24 mouse cellular contexts compared by ENCODE assay signal in the genomic region with DNA sequence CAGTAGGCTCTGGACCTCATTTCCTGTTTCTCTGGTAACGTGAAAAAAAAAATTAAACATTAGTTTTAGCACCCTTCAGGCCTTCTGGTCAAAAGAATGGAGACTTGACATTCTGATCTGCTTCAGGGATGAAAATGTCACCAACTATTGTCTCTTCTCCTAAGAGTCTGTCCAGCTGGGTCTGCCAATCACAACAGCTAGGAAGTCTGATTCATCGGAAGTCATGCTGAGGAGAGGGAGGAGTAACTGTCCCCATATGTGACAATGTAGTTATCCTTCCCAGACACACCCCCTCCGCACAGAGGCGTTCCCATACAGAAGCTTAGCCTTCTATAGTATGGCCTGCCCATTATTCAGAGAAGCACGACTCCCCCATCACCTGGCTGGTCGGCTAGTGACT. TPM values are rescaled to one million over a fixed set of nuclear protein-coding genes. Genes with fewer than 3 reads are reported as not detected.
DNase-seq lines count a peak whose midpoint lies in the region; ATAC-seq and TF ChIP-seq lines count a peak whose summit lies in the region.
"Had no signal": no experiment of that assay in that cellular context is flagged by ENCODE, and none has a peak within 500 bp of the region (broad histone marks: within the 10 kb centered on the region; RNA-seq: fewer than 3 reads in every experiment).

No protein-coding gene starts in this region.

- 38% methylated on average over 6 of the region's 6 CpGs for WGBS in midbrain, embryonic 11.5 days
- WGBS in midbrain, embryonic 15.5 days = 31% methylated on average over 6 of the region's 6 CpGs

- H3K27me3 ChIP-seq in midbrain, embryonic 11.5 days (ENCODE audit: control insufficient read depth, insufficient read depth, low read length) = no peaks in the 10 kb centered on the region; the same call in 1 of the 2 replicates
- no peaks in the 10 kb centered on the region for H3K27me3 ChIP-seq in midbrain, embryonic 15.5 days (replicated peaks)
- no peaks in the 10 kb centered on the region for H3K27me3 ChIP-seq in C2C12 (ENCODE audit: control insufficient read depth, insufficient read depth, insufficient read length)

- no peak overlapping the region for H3K4me3 ChIP-seq in midbrain, embryonic 11.5 days (ENCODE audit: low read depth, low read length)
- H3K4me3 ChIP-seq in midbrain, embryonic 15.5 days = no peak overlapping the region
- H3K4me3 ChIP-seq in C2C12 (ENCODE audit: insufficient read depth, poor library complexity, severe bottlenecking) = no peak overlapping the region
- H3K4me3 ChIP-seq: embryonic facial prominence, embryonic 13.5 days; embryonic facial prominence, embryonic 15.5 days; erythroblast, embryonic 14.5 days; forebrain, embryonic 10.5 days; forebrain, embryonic 12.5 days had no signal

- H3K9ac ChIP-seq in midbrain, embryonic 11.5 days (ENCODE audit: low read length) = no peak overlapping the region
- no peak overlapping the region for H3K9ac ChIP-seq in midbrain, embryonic 15.5 days
- H3K9ac ChIP-seq: embryonic facial prominence, embryonic 13.5 days; embryonic facial prominence, embryonic 15.5 days; forebrain, embryonic 12.5 days had no signal

- peaks cover 9% of the 10 kb centered on the region for H3K4me1 ChIP-seq in midbrain, embryonic 11.5 days (ENCODE audit: control insufficient read depth, insufficient read depth, low read length)
- peaks cover 5% of the 10 kb centered on the region; the same call in 1 of the 2 replicates for H3K4me1 ChIP-seq in midbrain, embryonic 15.5 days

- H3K79me3 ChIP-seq in C2C12 (ENCODE audit: low read depth) = no peaks in the 10 kb centered on the region

- H3K4me2 ChIP-seq in midbrain, embryonic 11.5 days = no peak overlapping the region
- no peak overlapping the region for H3K4me2 ChIP-seq in midbrain, embryonic 15.5 days
- H3K4me2 ChIP-seq: embryonic facial prominence, embryonic 13.5 days; embryonic facial prominence, embryonic 15.5 days; forebrain, embryonic 12.5 days had no signal

- H3K79me2 ChIP-seq in C2C12 (ENCODE audit: control insufficient read depth, insufficient read depth) = no peaks in the 10 kb centered on the region

- H3K36me3 ChIP-seq in midbrain, embryonic 11.5 days (ENCODE audit: control insufficient read depth, insufficient read depth, low read length) = no peaks in the 10 kb centered on the region
- H3K36me3 ChIP-seq in midbrain, embryonic 15.5 days (replicated peaks) = no peaks in the 10 kb centered on the region
- H3K36me3 ChIP-seq in C2C12 (ENCODE audit: control insufficient read depth, insufficient read depth) = no peaks in the 10 kb centered on the region
- H3K36me3 ChIP-seq: embryonic facial prominence, embryonic 13.5 days; embryonic facial prominence, embryonic 15.5 days; forebrain, embryonic 10.5 days; forebrain, embryonic 12.5 days had no signal

- H3K9me3 ChIP-seq in midbrain, embryonic 11.5 days (ENCODE audit: control insufficient read depth, low read length) = no peaks in the 10 kb centered on the region
- no peaks in the 10 kb centered on the region for H3K9me3 ChIP-seq in midbrain, embryonic 15.5 days
- H3K9me3 ChIP-seq: embryonic facial prominence, embryonic 13.5 days; embryonic facial prominence, embryonic 15.5 days; forebrain, embryonic 10.5 days; forebrain, embryonic 12.5 days had no signal

- no peak for DNase-seq in midbrain, embryonic 11.5 days (ENCODE audit: low spot score, missing footprints)
- DNase-seq in spleen, adult 18-20 months = no peak
- no peak for DNase-seq in left cerebral cortex, postnatal 4 days
- DNase-seq: adrenal gland, adult 2 months; adrenal gland, postnatal 10 days; adrenal gland, postnatal 25 days; B cell, adult 2 months; cerebellum, adult 11 months; cerebellum, adult 18-20 months; cerebellum, adult 8-10 months; cerebellum, adult 9-11 months; cerebellum, postnatal 14 days; cerebellum, postnatal 36 days; embryo, embryonic 11 days had no signal

- TF ChIP-seq CTCF in C2C12 (IDR thresholded peaks at IDR 0.05; ENCODE audit: control insufficient read depth, insufficient read depth, insufficient read length) = no peak

- 0 out of 2 replicates have a peak, but pooled peaks have one; percentile 38 for ATAC-seq in midbrain, embryonic 11.5 days (ENCODE audit: low FRiP score)
- ATAC-seq in midbrain, embryonic 15.5 days (replicated peaks) = no peak
- ATAC-seq: forebrain, embryonic 14.5 days; forebrain, embryonic 16.5 days had no signal

- H3ac ChIP-seq in C2C12 (ENCODE audit: control insufficient read depth, insufficient read length, low read depth) = no peak overlapping the region

- H3K27ac ChIP-seq in midbrain, embryonic 11.5 days (ENCODE audit: low read depth, low read length) = no peak overlapping the region
- H3K27ac ChIP-seq in midbrain, embryonic 15.5 days = no peak overlapping the region
- H3K27ac ChIP-seq: embryonic facial prominence, embryonic 15.5 days; forebrain, embryonic 10.5 days; forebrain, embryonic 12.5 days had no signal

- intact Hi-C loops in left cerebral cortex, postnatal 4 days (cut with DNase I) = no loop called here

TF ChIP-seq in C2C12, 6 proteins besides CTCF, POLR2A, EP300 and RAD21:
- TF ChIP-seq USF1 (IDR thresholded peaks at IDR 0.05; ENCODE audit: low read depth) (no peak), MYOD1 (IDR thresholded peaks at IDR 0.05; ENCODE audit: control insufficient read depth, insufficient read length, low read depth) (peak; percentile 97)

RNA-seq across cellular contexts. Expression of gene Eya2, which starts 25.9 kb away (rescaled TPM):
- 6.9 and 8.3 TPM in 2 replicates for polyA plus RNA-seq in midbrain, embryonic 11.5 days (2014; fragmentation: Nextera tagmentation; extraction: Ambion mirVana)
- polyA plus RNA-seq in midbrain, embryonic 15.5 days (2015; fragmentation: Nextera tagmentation; extraction: Ambion mirVana) = 4.6 and 9.0 TPM in 2 replicates
- 0.19 TPM for polyA plus RNA-seq in C2C12 (2012; fragmentation: generic; extraction: Trizol)
- total RNA-seq in left cerebral cortex, postnatal 4 days (2021) = 1 to 10 TPM; 7.0 to 7.8 TPM
- total RNA-seq: MEL had no signal
- polyA plus RNA-seq: erythroblast, embryonic 14.5 days had no signal
